Mouse (Mus musculus): ENCODE results near the gene Cep295.

DNA sequence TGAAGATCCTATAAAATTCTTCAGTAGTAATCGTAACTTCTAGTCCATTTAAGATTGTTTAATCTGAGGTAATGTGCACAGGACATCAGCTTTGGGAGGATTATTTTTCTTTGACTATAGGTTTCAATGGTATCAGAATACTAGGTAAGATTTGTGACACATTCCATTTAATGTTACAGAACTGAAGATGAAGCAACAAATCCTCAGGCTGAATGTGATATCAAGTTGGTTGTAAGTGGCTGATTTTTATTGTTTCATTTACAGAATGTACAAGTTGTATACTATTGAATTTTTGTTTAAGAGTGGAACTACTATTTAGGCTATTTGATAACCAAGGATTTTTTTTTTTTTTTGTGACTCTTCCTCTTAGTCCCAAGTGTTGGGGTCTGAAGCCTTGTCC lies 47.4 kb downstream of the Cep295 start:
- TF ChIP-seq CTCF (IDR thresholded peaks at IDR 0.05 in 2 of 3, conservative IDR thresholded peaks at IDR 0.05 in 1 of 3; ENCODE audit: control insufficient read depth in 1 of 3, insufficient read depth in 1 of 3, low read depth in 2 of 3, low read length in 3 of 3, poor library complexity in 1 of 3, severe bottlenecking in 1 of 3): no peak
- no peak for TF ChIP-seq SIN3A (IDR thresholded peaks at IDR 0.05; ENCODE audit: low read length)
- TF ChIP-seq ZMIZ1 (IDR thresholded peaks at IDR 0.05; ENCODE audit: low read depth, low read length): no peak
- TF ChIP-seq GATA1 (IDR thresholded peaks at IDR 0.05; ENCODE audit: low read depth, low read length): no peak
- no peak for TF ChIP-seq POLR2A (IDR thresholded peaks at IDR 0.05; ENCODE audit: control insufficient read depth in 1 of 2, insufficient read depth in 1 of 2, low read depth in 1 of 2, low read length in 2 of 2, poor library complexity in 1 of 2)
- TF ChIP-seq ZC3H11A (IDR thresholded peaks at IDR 0.05; ENCODE audit: low read depth, low read length): no peak
- no peak for TF ChIP-seq TBP (IDR thresholded peaks at IDR 0.05; ENCODE audit: low read depth, low read length)
- no peak; the same call in 1 of the 2 replicates for TF ChIP-seq POLR2AphosphoS5 (IDR thresholded peaks at IDR 0.05; ENCODE audit: borderline replicate concordance, low read depth, low read length)
- no peak for TF ChIP-seq ZNF384 (IDR thresholded peaks at IDR 0.05; ENCODE audit: low read depth, low read length)

Data from MEL (cell line).